Mouse (Mus musculus) stomach, postnatal 0 days (tissue): ENCODE measurements around the gene Rmnd5b. TPM values are rescaled to one million over a fixed set of nuclear protein-coding genes. Genes with fewer than 3 reads are reported as not detected.
A peak's percentile ranks its signal among the peaks of the same experiment; 100 is the strongest.

ENCODE experiments used
- ATAC-seq: fragments of 200-750 bp; cut with Nextera tagmentation; 2 replicates; pipeline ENCODE4 v1.8.0; 2017; ENCODE audit not compliant: low FRiP score, low TSS enrichment
- DNase-seq: peaks from one replicate; pipeline ENCODE4 v3.0.0-alpha.2; 2016; ENCODE audit warnings: low spot score
- H3K27ac ChIP-seq: fragments of 300-500 bp; sonication (generic); replicated peaks from 2 replicates; pipeline ENCODE4 v1.5.1; 2014; ENCODE audit warnings: mild to moderate bottlenecking, control low read depth
- H3K27me3 ChIP-seq: fragments of 300-500 bp; sonication (generic); 2 replicates; pipeline ENCODE4 v1.6.1; 2014; ENCODE audit warnings: low read length; ENCODE audit not compliant: control insufficient read depth, insufficient read depth
- H3K36me3 ChIP-seq: fragments of 300-500 bp; sonication (generic); 2 replicates; pipeline ENCODE4 v1.6.1; 2014; ENCODE audit warnings: low read length, mixed read lengths; ENCODE audit not compliant: control insufficient read depth, insufficient read depth
- H3K4me1 ChIP-seq: fragments of 300-500 bp; sonication (generic); replicated peaks from 2 replicates; pipeline ENCODE4 v1.6.1; 2014; ENCODE audit warnings: antibody characterized with exemption; ENCODE audit not compliant: control insufficient read depth, insufficient read depth
- H3K4me2 ChIP-seq: fragments of 300-500 bp; sonication (generic); replicated peaks from 2 replicates; pipeline ENCODE4 v1.6.1; 2014; ENCODE audit warnings: low read depth, mild to moderate bottlenecking, control low read depth, moderate library complexity
- H3K4me3 ChIP-seq: fragments of 300-500 bp; sonication (generic); 2 replicates; pipeline ENCODE4 v1.5.1; 2014; ENCODE audit warnings: low read depth, low read length, control low read depth
- H3K9ac ChIP-seq: fragments of 300-500 bp; sonication (generic); 2 replicates; pipeline ENCODE4 v1.6.1; 2014; ENCODE audit warnings: mild to moderate bottlenecking, low read length, control low read depth, mixed read lengths
- H3K9me3 ChIP-seq: fragments of 300-500 bp; sonication (generic); 2 replicates; pipeline ENCODE4 v1.6.1; 2016; ENCODE audit warnings: low read length; ENCODE audit not compliant: control insufficient read depth
- CTCF ChIP-seq: IDR thresholded peaks from 2 replicates; pipeline ENCODE4 v1.5.1; 2016; ENCODE audit warnings: antibody characterized with exemption, low read depth, mild to moderate bottlenecking, moderate library complexity
- EP300 ChIP-seq: optimal IDR thresholded peaks from 2 replicates; pipeline ENCODE3; 2016; ENCODE audit warnings: antibody characterized with exemption
- WGBS: fragments of 180-500 bp; shearing (Covaris S2); extraction: QIAGEN DNeasy Blood & Tissue Kit; methylation state at CpG from one replicate; pipeline ENCODE4 v1.1.7; 2014; 5-methylcytosine and 5-hydroxymethylcytosine counted together
- polyA plus RNA-seq: library from polyadenylated mRNA; unstranded; fragments of >200 nt; fragmentation: Nextera tagmentation; extraction: Ambion mirVana; gene quantifications from 2 replicates; pipeline ENCODE4 v1.2.1, GENCODE M21; 2015

Gene Rmnd5b
- polyA plus RNA-seq, 1 experiment from 2014 or later: 34.6 TPM

GRCm38 (mm10) chr11:51661867-51662365 lies 26.2 kb upstream of the Rmnd5b start:
- no peak for ATAC-seq
- H3K9ac ChIP-seq: no peak overlapping the region
- no peak overlapping the region for H3K27ac ChIP-seq
- no peak overlapping the region for H3K4me2 ChIP-seq
- DNase-seq: no peak
- peaks cover 2% of the 10 kb centered on the region; the same call in 1 of the 2 replicates for H3K4me1 ChIP-seq
- no peaks in the 10 kb centered on the region for H3K9me3 ChIP-seq
- H3K27me3 ChIP-seq: no peaks in the 10 kb centered on the region
- no peak overlapping the region for H3K4me3 ChIP-seq
- TF ChIP-seq CTCF (no peak), EP300 (no peak)
- 86% methylated on average over 16 of the region's 16 CpGs for WGBS
- H3K36me3 ChIP-seq: no peaks in the 10 kb centered on the region

- DNase-seq (peak; percentile 70), ATAC-seq (peak; percentile 82)
- WGBS: 30% methylated on average over 6 of the region's 6 CpGs
- Histone ChIP-seq H3K4me3 (no peak overlapping the region), H3K9me3 (no peaks in the 10 kb centered on the region), H3K4me1 (peaks cover 2% of the 10 kb centered on the region; the same call in 1 of the 2 replicates), H3K36me3 (no peaks in the 10 kb centered on the region), H3K4me2 (no peak overlapping the region), H3K9ac (no peak overlapping the region), H3K27me3 (no peaks in the 10 kb centered on the region), H3K27ac (peak overlapping the region; percentile 67; the same call in 1 of the 2 replicates)
- no peak for TF ChIP-seq CTCF
- no peak for TF ChIP-seq EP300
Measured at GRCm38 (mm10) chr11:51658705-51659104, 23.0 kb upstream of the Rmnd5b start.

- no peak overlapping the region for H3K4me2 ChIP-seq
- H3K4me3 ChIP-seq: no peak overlapping the region
- H3K36me3 ChIP-seq: no peaks in the 10 kb centered on the region
- no peak for DNase-seq
- ATAC-seq: 0 out of 2 replicates have a peak, but pooled peaks have one; percentile 15
- 38% methylated on average over 7 of the region's 7 CpGs for WGBS
- no peaks in the 10 kb centered on the region for H3K27me3 ChIP-seq
- no peaks in the 10 kb centered on the region for H3K9me3 ChIP-seq
- TF ChIP-seq EP300: no peak
- no peak for TF ChIP-seq CTCF
- H3K9ac ChIP-seq: no peak overlapping the region
- H3K27ac ChIP-seq: peak overlapping the region; percentile 67; the same call in 1 of the 2 replicates
- peaks cover 2% of the 10 kb centered on the region; the same call in 1 of the 2 replicates for H3K4me1 ChIP-seq
Measured at GRCm38 (mm10) chr11:51658291-51658690, 22.6 kb upstream of the Rmnd5b start.

- no peak overlapping the region for H3K9ac ChIP-seq
- 0 out of 2 replicates have a peak overlapping the region, but pooled peaks have one; percentile 24 for H3K27ac ChIP-seq
- no peaks in the 10 kb centered on the region for H3K27me3 ChIP-seq
- 69% methylated on average over 10 of the region's 10 CpGs for WGBS
- no peaks in the 10 kb centered on the region for H3K36me3 ChIP-seq
- TF ChIP-seq EP300 (no peak), CTCF (no peak)
- no peak overlapping the region for H3K4me2 ChIP-seq
- ATAC-seq (0 out of 2 replicates have a peak, but pooled peaks have one; percentile 12), DNase-seq (no peak)
- peaks cover 2% of the 10 kb centered on the region; the same call in 1 of the 2 replicates for H3K4me1 ChIP-seq
- H3K4me3 ChIP-seq: no peak overlapping the region
- no peaks in the 10 kb centered on the region for H3K9me3 ChIP-seq
Measured at GRCm38 (mm10) chr11:51656798-51657521, 21.3 kb upstream of the Rmnd5b start.

- H3K4me3 ChIP-seq: no peak overlapping the region
- H3K9ac ChIP-seq: no peak overlapping the region
- ATAC-seq: no peak
- H3K9me3 ChIP-seq: no peaks in the 10 kb centered on the region
- no peak overlapping the region for H3K4me2 ChIP-seq
- TF ChIP-seq CTCF: no peak
- no peak for TF ChIP-seq EP300
- 95% methylated on average over 3 of the region's 3 CpGs for WGBS
- H3K4me1 ChIP-seq: peaks cover 5% of the 10 kb centered on the region; the same call in 1 of the 2 replicates
- no peaks in the 10 kb centered on the region for H3K27me3 ChIP-seq
- DNase-seq: no peak
- no peaks in the 10 kb centered on the region for H3K36me3 ChIP-seq
- H3K27ac ChIP-seq: no peak overlapping the region
Measured at GRCm38 (mm10) chr11:51654891-51655290, 19.2 kb upstream of the Rmnd5b start.

- peaks cover 3% of the 10 kb centered on the region; the same call in 1 of the 2 replicates for H3K4me1 ChIP-seq
- H3K27me3 ChIP-seq: no peaks in the 10 kb centered on the region
- no peak for DNase-seq
- no peaks in the 10 kb centered on the region for H3K9me3 ChIP-seq
- no peaks in the 10 kb centered on the region for H3K36me3 ChIP-seq
- no peak for ATAC-seq
- no peak overlapping the region for H3K4me3 ChIP-seq
- TF ChIP-seq CTCF (no peak), EP300 (no peak)
- no peak overlapping the region for H3K4me2 ChIP-seq
- no peak overlapping the region for H3K9ac ChIP-seq
- H3K27ac ChIP-seq: no peak overlapping the region
- 85% methylated on average over 6 of the region's 6 CpGs for WGBS
Measured at GRCm38 (mm10) chr11:51653736-51654135, 18.0 kb upstream of the Rmnd5b start.
